Mouse (Mus musculus): ENCODE data around the gene Arhgap31. TPM values are rescaled to one million over a fixed set of nuclear protein-coding genes. Genes with fewer than 3 reads are reported as not detected.

Arhgap31 gene
- total and polyA plus RNA-seq, 3 experiments, result 0.01 to 0.04 TPM; not detected in 1

GRCm38 (mm10) chr16:38695557-38695956 is 17.5 kb downstream of the Arhgap31 start:
- no peak overlapping the region for H3K4me3 ChIP-seq (ENCODE audit: control insufficient read depth in 1 of 2, insufficient read depth in 1 of 2, low read depth in 2 of 2, low read length in 2 of 2)
- no peak overlapping the region for H3K9ac ChIP-seq (ENCODE audit: control insufficient read depth, low read depth, low read length, poor library complexity, severe bottlenecking)
- no peaks in the 10 kb centered on the region for H3K79me2 ChIP-seq (ENCODE audit: control insufficient read depth, insufficient read depth, low read length, poor library complexity)
- TF ChIP-seq SIN3A (IDR thresholded peaks at IDR 0.05; ENCODE audit: low read length) (no peak), E2F4 (IDR thresholded peaks at IDR 0.05; ENCODE audit: borderline replicate concordance, low read depth, low read length) (no peak), RAD21 (IDR thresholded peaks at IDR 0.05; ENCODE audit: low read depth, low read length) (no peak), GABPA (IDR thresholded peaks at IDR 0.05; ENCODE audit: low read depth, low read length) (no peak), CHD1 (IDR thresholded peaks at IDR 0.05; ENCODE audit: low read depth, low read length) (no peak), POLR2AphosphoS2 (IDR thresholded peaks at IDR 0.05; ENCODE audit: low read length) (no peak), GATA1 (IDR thresholded peaks at IDR 0.05; ENCODE audit: low read depth, low read length) (no peak), POLR2AphosphoS5 (IDR thresholded peaks at IDR 0.05; ENCODE audit: borderline replicate concordance, low read depth, low read length) (no peak), KAT2A (conservative IDR thresholded peaks at IDR 0.05; ENCODE audit: low read depth, low read length) (no peak)
- H3K27me3 ChIP-seq (ENCODE audit: control insufficient read depth in 1 of 2, insufficient read depth in 2 of 2, low read length in 2 of 2), result no peaks in the 10 kb centered on the region; a peak in 1 of 4 replicates
- H3K9me3 ChIP-seq (replicated peaks; ENCODE audit: insufficient read depth, low read length), result no peaks in the 10 kb centered on the region
- no peak overlapping the region for H3K27ac ChIP-seq (ENCODE audit: control insufficient read depth, low read depth, low read length)
- DNase-seq (ENCODE audit: low read depth, low spot score), result no peak
- no peaks in the 10 kb centered on the region for H3K36me3 ChIP-seq (ENCODE audit: control insufficient read depth in 1 of 2, insufficient read depth in 2 of 2, low read length in 2 of 2)
- no peaks in the 10 kb centered on the region for H3K4me1 ChIP-seq (ENCODE audit: control insufficient read depth in 1 of 2, insufficient read depth in 2 of 2, low read length in 2 of 2)

DNA sequence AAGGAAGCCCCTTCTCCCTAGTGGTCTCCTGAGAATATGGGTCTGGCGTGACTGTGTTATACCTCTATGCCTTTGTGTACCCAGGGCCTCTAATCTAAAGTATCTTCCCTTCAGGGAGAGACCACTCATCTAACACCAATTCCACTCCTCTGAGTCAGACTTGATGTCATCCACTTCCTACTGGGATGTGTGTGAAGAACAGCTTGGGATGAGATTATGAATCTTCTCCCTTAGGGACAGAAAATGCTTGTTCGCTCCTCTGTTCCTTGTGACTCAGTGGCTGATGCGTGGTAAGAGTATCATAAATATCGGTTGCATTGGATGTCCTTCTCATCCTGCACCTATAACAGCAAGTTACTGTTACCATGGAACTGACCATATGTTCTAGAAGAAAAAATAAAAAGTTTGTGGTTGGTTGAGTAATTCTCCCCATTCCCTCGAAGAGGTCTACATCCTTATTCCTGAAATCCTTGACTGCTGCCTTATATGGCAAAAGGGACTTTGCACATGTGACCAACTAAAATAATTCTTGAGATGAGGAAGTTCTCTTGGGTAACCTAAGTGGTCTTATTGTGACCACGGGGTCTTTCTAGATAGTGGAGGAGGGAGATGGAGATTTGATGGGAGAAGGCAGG is 18.1 kb downstream of the Arhgap31 start:
- no peaks in the 10 kb centered on the region for H3K9me3 ChIP-seq (replicated peaks; ENCODE audit: insufficient read depth, low read length)
- no peaks in the 10 kb centered on the region; a peak in 1 of 4 replicates for H3K27me3 ChIP-seq (ENCODE audit: control insufficient read depth in 1 of 2, insufficient read depth in 2 of 2, low read length in 2 of 2)
- DNase-seq (ENCODE audit: low read depth, low spot score), result no peak
- no peak overlapping the region for H3K4me3 ChIP-seq (ENCODE audit: control insufficient read depth in 1 of 2, insufficient read depth in 1 of 2, low read depth in 2 of 2, low read length in 2 of 2)
- no peak overlapping the region for H3K27ac ChIP-seq (ENCODE audit: control insufficient read depth, low read depth, low read length)
- no peaks in the 10 kb centered on the region for H3K36me3 ChIP-seq (ENCODE audit: control insufficient read depth in 1 of 2, insufficient read depth in 2 of 2, low read length in 2 of 2)
- no peaks in the 10 kb centered on the region for H3K4me1 ChIP-seq (ENCODE audit: control insufficient read depth in 1 of 2, insufficient read depth in 2 of 2, low read length in 2 of 2)
- TF ChIP-seq ZC3H11A (IDR thresholded peaks at IDR 0.05; ENCODE audit: low read depth, low read length), result no peak
- no peak for TF ChIP-seq SMC3 (IDR thresholded peaks at IDR 0.05; ENCODE audit: low read depth, low read length)
- TF ChIP-seq UBTF (IDR thresholded peaks at IDR 0.05; ENCODE audit: borderline replicate concordance, insufficient read depth, low read depth, low read length), result no peak
- no peak for TF ChIP-seq NELFE (IDR thresholded peaks at IDR 0.05; ENCODE audit: low read depth, low read length)
- no peak for TF ChIP-seq TCF12 (IDR thresholded peaks at IDR 0.05; ENCODE audit: low read depth, low read length)
- no peak for TF ChIP-seq MYC (IDR thresholded peaks at IDR 0.05; ENCODE audit: low read depth, low read length)
- TF ChIP-seq MAFK (IDR thresholded peaks at IDR 0.05; ENCODE audit: borderline replicate concordance, low read depth, low read length), result no peak
- no peak for TF ChIP-seq RCOR1 (IDR thresholded peaks at IDR 0.05; ENCODE audit: low read depth, low read length)
- TF ChIP-seq MXI1 (IDR thresholded peaks at IDR 0.05; ENCODE audit: low read depth, low read length), result no peak
- TF ChIP-seq ETS1 (IDR thresholded peaks at IDR 0.05; ENCODE audit: low read depth, low read length), result no peak
- no peak for TF ChIP-seq TAL1 (IDR thresholded peaks at IDR 0.05; ENCODE audit: low read length)
- no peak for TF ChIP-seq TBP (IDR thresholded peaks at IDR 0.05; ENCODE audit: low read depth, low read length)
- TF ChIP-seq E2F4 (IDR thresholded peaks at IDR 0.05; ENCODE audit: borderline replicate concordance, low read depth, low read length), result no peak
- TF ChIP-seq GATA1 (IDR thresholded peaks at IDR 0.05; ENCODE audit: low read depth, low read length), result no peak
- no peak for TF ChIP-seq MAX (IDR thresholded peaks at IDR 0.05; ENCODE audit: low read length)
- no peak for TF ChIP-seq KAT2A (conservative IDR thresholded peaks at IDR 0.05; ENCODE audit: low read depth, low read length)
- TF ChIP-seq BHLHE40 (IDR thresholded peaks at IDR 0.05; ENCODE audit: borderline replicate concordance, low read depth, low read length), result no peak
- TF ChIP-seq ZKSCAN1 (IDR thresholded peaks at IDR 0.05; ENCODE audit: low read depth, low read length), result no peak
- TF ChIP-seq RAD21 (IDR thresholded peaks at IDR 0.05; ENCODE audit: low read depth, low read length), result no peak
- TF ChIP-seq CHD2 (IDR thresholded peaks at IDR 0.05; ENCODE audit: low read length), result no peak
- H3K9ac ChIP-seq (ENCODE audit: control insufficient read depth, low read depth, low read length, poor library complexity, severe bottlenecking), result no peak overlapping the region
- no peaks in the 10 kb centered on the region for H3K79me2 ChIP-seq (ENCODE audit: control insufficient read depth, insufficient read depth, low read length, poor library complexity)
